Mouse (Mus musculus): ENCODE results near the gene Parvg.

Parvg gene

GRCm38 (mm10) chr15:84310271-84310670, 13.6 kb upstream of the Parvg start:
- DNase-seq = no peak

GRCm38 (mm10) chr15:84311295-84312085, 12.3 kb upstream of the Parvg start:
- DNase-seq = no peak

GRCm38 (mm10) chr15:84312878-84313565, 10.8 kb upstream of the Parvg start:
- DNase-seq = no peak

GRCm38 (mm10) chr15:84313566-84313878, 10.3 kb upstream of the Parvg start:
- DNase-seq = no peak

- no peak for DNase-seq
Observed at GRCm38 (mm10) chr15:84314420-84315080, 9.3 kb upstream of the Parvg start.

- DNase-seq = no peak
Observed at GRCm38 (mm10) chr15:84315276-84316046, 8.4 kb upstream of the Parvg start.

- no peak for DNase-seq
Observed at GRCm38 (mm10) chr15:84319393-84319792, 4.4 kb upstream of the Parvg start.

GRCm38 (mm10) chr15:84321544-84322174, 2.2 kb upstream of the Parvg start:
- DNase-seq = no peak

GRCm38 (mm10) chr15:84324870-84325553, 1.2 kb downstream of the Parvg start:
- no peak for DNase-seq

- no peak for DNase-seq
Observed at GRCm38 (mm10) chr15:84325736-84326135, 1.9 kb downstream of the Parvg start.

GRCm38 (mm10) chr15:84328870-84329269, 5.0 kb downstream of the Parvg start:
- DNase-seq = no peak

- DNase-seq = peak; percentile 46
Observed at GRCm38 (mm10) chr15:84329940-84330339, 6.1 kb downstream of the Parvg start.

- no peak for DNase-seq
Observed at GRCm38 (mm10) chr15:84331066-84331612, 7.3 kb downstream of the Parvg start.

GRCm38 (mm10) chr15:84336281-84336817, 12.5 kb downstream of the Parvg start:
- DNase-seq = no peak

- no peak for DNase-seq
Observed at GRCm38 (mm10) chr15:84337599-84337998, 13.8 kb downstream of the Parvg start.

GRCm38 (mm10) chr15:84340926-84341325, 17.1 kb downstream of the Parvg start:
- no peak for DNase-seq

- DNase-seq = no peak
Observed at GRCm38 (mm10) chr15:84348769-84349168, 24.9 kb downstream of the Parvg start.

GRCm38 (mm10) chr15:84349915-84350738, 26.3 kb downstream of the Parvg start:
- DNase-seq = no peak

GRCm38 (mm10) chr15:84351342-84351741, 27.5 kb downstream of the Parvg start:
- DNase-seq = no peak

All from kidney, adult 11 months (tissue).